ENCODE assay signal across 11 mouse cellular contexts in the genomic region with DNA sequence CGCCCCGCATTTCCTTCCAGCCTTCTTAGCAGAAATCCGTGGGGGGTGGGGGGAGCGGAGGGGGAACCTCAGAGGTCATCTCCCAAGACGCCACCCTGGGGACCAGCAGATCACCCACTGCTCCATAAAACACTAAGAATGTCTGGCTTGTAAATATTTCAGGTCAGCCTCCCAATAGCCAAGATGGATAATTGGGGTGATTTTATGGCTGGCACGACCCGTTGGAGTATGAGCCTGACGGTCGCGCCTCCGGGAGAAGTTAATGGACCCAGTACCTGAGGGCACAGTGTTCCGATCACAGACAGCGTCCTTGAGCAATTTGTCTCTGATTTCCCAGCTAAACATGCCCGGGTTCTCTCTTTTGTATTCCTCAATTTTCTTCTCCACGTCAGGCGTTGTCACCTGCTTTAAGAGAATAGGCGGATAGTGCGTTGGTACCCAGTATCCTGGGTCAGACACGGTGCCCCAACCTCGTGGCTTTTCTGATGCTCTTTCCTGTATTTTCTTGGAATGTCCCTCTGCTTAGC. TPM values are rescaled to one million over a fixed set of nuclear protein-coding genes. Genes with fewer than 3 reads are reported as not detected.
A peak's percentile ranks its signal among the peaks of the same experiment; 100 is the strongest.
DNase-seq lines count a peak whose midpoint lies in the region; ATAC-seq and TF ChIP-seq lines count a peak whose summit lies in the region.
"Had no signal": no experiment of that assay in that cellular context is flagged by ENCODE, and none has a peak within 500 bp of the region (broad histone marks: within the 10 kb centered on the region; RNA-seq: fewer than 3 reads in every experiment).

No protein-coding gene starts in this region.

- WGBS in forebrain, embryonic 12.5 days = under 1% methylated on average over 20 of the region's 20 CpGs
- WGBS in forebrain, embryonic 14.5 days = 1% methylated on average over 20 of the region's 20 CpGs
- 1% methylated on average over 20 of the region's 20 CpGs for WGBS in limb, embryonic 14.5 days
- 2% methylated on average over 20 of the region's 20 CpGs for WGBS in neural tube, embryonic 15.5 days

- no peak for TF ChIP-seq POLR2A in limb, embryonic 14.5 days (IDR thresholded peaks at IDR 0.05; ENCODE audit: borderline replicate concordance, extremely low read depth, insufficient read depth, insufficient read length)

- H3K27ac ChIP-seq in forebrain, embryonic 12.5 days = no peak overlapping the region
- no peak overlapping the region for H3K27ac ChIP-seq in forebrain, embryonic 14.5 days (ENCODE audit: low read depth, low read length)
- no peak overlapping the region for H3K27ac ChIP-seq in limb, embryonic 14.5 days (replicated peaks; ENCODE audit: low read depth, low read length)
- no peak overlapping the region for H3K27ac ChIP-seq in neural tube, embryonic 15.5 days (replicated peaks)

- no peak for DNase-seq in forebrain, embryonic 14.5 days (ENCODE audit: low spot score)
- DNase-seq in limb, embryonic 14.5 days (ENCODE audit: low spot score) = no peak
- DNase-seq in adrenal gland, adult 18-20 months (ENCODE audit: low spot score in 2 of 2) = no peak
- no peak for DNase-seq in right cerebral cortex, postnatal 36 days (ENCODE audit: low spot score in 2 of 2)
- DNase-seq: heart, postnatal 4 days; lung, embryonic 14.5 days had no signal

- H3K4me2 ChIP-seq in forebrain, embryonic 12.5 days = peak overlapping the region; percentile 10
- no peak overlapping the region for H3K4me2 ChIP-seq in forebrain, embryonic 14.5 days (ENCODE audit: low read length)
- H3K4me2 ChIP-seq in limb, embryonic 14.5 days (replicated peaks; ENCODE audit: low read depth, low read length, severe bottlenecking) = no peak overlapping the region
- peak overlapping the region; percentile 24 for H3K4me2 ChIP-seq in neural tube, embryonic 15.5 days
- H3K4me2 ChIP-seq: lung, embryonic 14.5 days had no signal

- H3K27me3 ChIP-seq in forebrain, embryonic 12.5 days = peaks cover 97% of the 10 kb centered on the region
- H3K27me3 ChIP-seq in forebrain, embryonic 14.5 days (replicated peaks; ENCODE audit: control insufficient read depth, insufficient read depth, low read length) = peaks cover 98% of the 10 kb centered on the region
- H3K27me3 ChIP-seq in megakaryocyte, embryonic 14.5 days (replicated peaks) = peaks cover 96% of the 10 kb centered on the region
- peaks cover 96% of the 10 kb centered on the region for H3K27me3 ChIP-seq in limb, embryonic 14.5 days (ENCODE audit: control insufficient read depth, insufficient read depth, low read length)
- H3K27me3 ChIP-seq in neural tube, embryonic 15.5 days (replicated peaks) = peaks cover 77% of the 10 kb centered on the region

- H3K9me3 ChIP-seq in forebrain, embryonic 12.5 days = no peaks in the 10 kb centered on the region
- H3K9me3 ChIP-seq in forebrain, embryonic 14.5 days (replicated peaks; ENCODE audit: control insufficient read depth, low read length) = no peaks in the 10 kb centered on the region
- H3K9me3 ChIP-seq in megakaryocyte, embryonic 14.5 days = 0 out of 2 replicates have a peak, but pooled peaks cover 4% of the 10 kb centered on the region
- H3K9me3 ChIP-seq in limb, embryonic 14.5 days (ENCODE audit: control insufficient read depth, low read length) = no peaks in the 10 kb centered on the region
- no peaks in the 10 kb centered on the region for H3K9me3 ChIP-seq in neural tube, embryonic 15.5 days (replicated peaks)

- 0 out of 2 replicates have a peak overlapping the region, but pooled peaks have one; percentile 1 for H3K4me3 ChIP-seq in forebrain, embryonic 12.5 days (replicated peaks)
- H3K4me3 ChIP-seq in forebrain, embryonic 14.5 days (ENCODE audit: low read depth, low read length) = no peak overlapping the region
- H3K4me3 ChIP-seq in megakaryocyte, embryonic 14.5 days (replicated peaks) = peak overlapping the region; percentile 84
- H3K4me3 ChIP-seq in limb, embryonic 14.5 days (replicated peaks; ENCODE audit: low read length) = 0 out of 2 replicates have a peak overlapping the region, but pooled peaks have one; percentile 13
- peak overlapping the region; percentile 17 for H3K4me3 ChIP-seq in neural tube, embryonic 15.5 days (replicated peaks)

- H3K36me3 ChIP-seq in forebrain, embryonic 12.5 days (replicated peaks) = no peaks in the 10 kb centered on the region
- no peaks in the 10 kb centered on the region for H3K36me3 ChIP-seq in forebrain, embryonic 14.5 days (ENCODE audit: control insufficient read depth, insufficient read depth, low read length)
- no peaks in the 10 kb centered on the region for H3K36me3 ChIP-seq in megakaryocyte, embryonic 14.5 days (replicated peaks; ENCODE audit: low read length)
- no peaks in the 10 kb centered on the region for H3K36me3 ChIP-seq in limb, embryonic 14.5 days (ENCODE audit: control insufficient read depth, insufficient read depth, low read length)
- H3K36me3 ChIP-seq in neural tube, embryonic 15.5 days = no peaks in the 10 kb centered on the region

- no peak for ATAC-seq in forebrain, embryonic 12.5 days (ENCODE audit: low FRiP score)
- ATAC-seq in forebrain, embryonic 14.5 days = no peak
- ATAC-seq in megakaryocyte, adult 5-6 weeks (ENCODE audit: poor library complexity, severe bottlenecking) = no peak
- no peak for ATAC-seq in limb, embryonic 14.5 days (ENCODE audit: low FRiP score, low read depth)
- no peak for ATAC-seq in neural tube, embryonic 15.5 days (ENCODE audit: low FRiP score)

- peaks cover 54% of the 10 kb centered on the region for H3K4me1 ChIP-seq in forebrain, embryonic 12.5 days
- peaks cover 7% of the 10 kb centered on the region; the same call in 1 of the 2 replicates for H3K4me1 ChIP-seq in forebrain, embryonic 14.5 days (ENCODE audit: control insufficient read depth, insufficient read depth, low read length)
- H3K4me1 ChIP-seq in megakaryocyte, embryonic 14.5 days = peaks cover 55% of the 10 kb centered on the region
- peaks cover 12% of the 10 kb centered on the region for H3K4me1 ChIP-seq in limb, embryonic 14.5 days (ENCODE audit: control insufficient read depth, insufficient read depth, low read length)
- H3K4me1 ChIP-seq in neural tube, embryonic 15.5 days = peaks cover 25% of the 10 kb centered on the region

- H3K9ac ChIP-seq in forebrain, embryonic 12.5 days = no peak overlapping the region
- no peak overlapping the region for H3K9ac ChIP-seq in forebrain, embryonic 14.5 days (ENCODE audit: low read length)
- H3K9ac ChIP-seq in limb, embryonic 14.5 days (ENCODE audit: low read depth, low read length, severe bottlenecking) = no peak overlapping the region
- H3K9ac ChIP-seq in neural tube, embryonic 15.5 days (replicated peaks) = no peak overlapping the region
- H3K9ac ChIP-seq: lung, embryonic 14.5 days had no signal

RNA-seq across cellular contexts. Expression of gene Pax3, which starts 3.4 kb away (rescaled TPM):
- 3.3 and 3.6 TPM in 2 replicates for polyA plus RNA-seq in forebrain, embryonic 12.5 days (2016; fragmentation: Nextera tagmentation; extraction: Ambion mirVana)
- 0.24 and 0.33 TPM in 2 replicates for polyA plus RNA-seq in forebrain, embryonic 14.5 days (2014; fragmentation: Nextera tagmentation; extraction: Ambion mirVana)
- polyA plus RNA-seq in megakaryocyte, embryonic 14.5 days (2012; ENCODE audit: insufficient read depth, low replicate concordance) = not detected in 2 replicates
- total RNA-seq in megakaryocyte, adult 5-6 weeks (2015) = not detected in 2 replicates
- not detected in 2 replicates for total RNA-seq in megakaryocyte, adult 5-6 weeks (2017)
- 0.54 and 0.69 TPM in 2 replicates for polyA plus RNA-seq in limb, embryonic 14.5 days (2012; rRNA removed)
- 0.97 and 0.99 TPM in 2 replicates for polyA plus RNA-seq in limb, embryonic 14.5 days (2014; fragmentation: Nextera tagmentation; extraction: Ambion mirVana)
- 2.5 and 3.4 TPM in 2 replicates for polyA plus RNA-seq in neural tube, embryonic 15.5 days (2015; fragmentation: Nextera tagmentation; extraction: Ambion mirVana)
- total RNA-seq in adrenal gland, adult 18-20 months (2021) = not detected
- total RNA-seq: layer of hippocampus, postnatal 14 days had no signal
- polyA plus RNA-seq: lung, embryonic 14.5 days had no signal

Comparison
In these comparisons a context has a peak if more than half of its experiments do, and no peak if none do; other contexts are left out.
1. H3K4me2 ChIP-seq: peak in forebrain, embryonic 12.5 days (single experiment) and neural tube, embryonic 15.5 days (single experiment); none in forebrain, embryonic 14.5 days (single experiment) and limb, embryonic 14.5 days (single experiment).